Mouse (Mus musculus): ENCODE measurements around the gene Omt2b.
"Not testable (repeated sequence)": the region's sequence is repeated elsewhere in the genome, so short reads cannot be mapped to it uniquely, and the experiment has no call there.

The Omt2b gene

GRCm38 (mm10) chr9:78327289-78327688 is at the start of gene Omt2b:
TSS of gene Omt2b (plus strand) at chr9:78327589.
- not testable (repeated sequence) for DNase-seq (ENCODE audit: low spot score)

GRCm38 (mm10) chr9:78282002-78282711 is 45.2 kb upstream of the Omt2b start:
- DNase-seq (ENCODE audit: low spot score): not testable (repeated sequence)

- DNase-seq (ENCODE audit: low spot score): not testable (repeated sequence)
These were observed 38.3 kb upstream of the Omt2b start for GRCm38 (mm10) chr9:78289063-78289462.

GRCm38 (mm10) chr9:78289723-78290122 is 37.7 kb upstream of the Omt2b start, which contains the start of gene Gm10639:
TSS of gene Gm10639 (plus strand) at chr9:78289923.
- DNase-seq (ENCODE audit: low spot score): not testable (repeated sequence)

- not testable (repeated sequence) for DNase-seq (ENCODE audit: low spot score)
These were observed 34.9 kb upstream of the Omt2b start for GRCm38 (mm10) chr9:78292462-78292861.

- not testable (repeated sequence) for DNase-seq (ENCODE audit: low spot score)
These were observed 33.7 kb upstream of the Omt2b start for GRCm38 (mm10) chr9:78293683-78294082.

- not testable (repeated sequence) for DNase-seq (ENCODE audit: low spot score)
These were observed 32.6 kb upstream of the Omt2b start for GRCm38 (mm10) chr9:78294781-78295180.

- peak; percentile 17 for DNase-seq (ENCODE audit: low spot score)
These were observed 31.3 kb upstream of the Omt2b start for GRCm38 (mm10) chr9:78296089-78296488.

- DNase-seq (ENCODE audit: low spot score): no peak
These were observed 29.2 kb upstream of the Omt2b start for GRCm38 (mm10) chr9:78298232-78298631.

- not testable (repeated sequence) for DNase-seq (ENCODE audit: low spot score)
These were observed 28.2 kb upstream of the Omt2b start for GRCm38 (mm10) chr9:78299143-78299542.

GRCm38 (mm10) chr9:78308122-78308521 is 19.3 kb upstream of the Omt2b start:
- not testable (repeated sequence) for DNase-seq (ENCODE audit: low spot score)

GRCm38 (mm10) chr9:78314696-78315095 is 12.7 kb upstream of the Omt2b start, which contains the start of gene Omt2a:
TSS of gene Omt2a (minus strand) at chr9:78314796.
- DNase-seq (ENCODE audit: low spot score): no peak

- no peak for DNase-seq (ENCODE audit: low spot score)
These were observed 7.9 kb upstream of the Omt2b start for GRCm38 (mm10) chr9:78319499-78319898.

GRCm38 (mm10) chr9:78337050-78337449 is 9.7 kb downstream of the Omt2b start:
- DNase-seq (ENCODE audit: low spot score): not testable (repeated sequence)

GRCm38 (mm10) chr9:78340324-78340723 is 12.9 kb downstream of the Omt2b start:
- DNase-seq (ENCODE audit: low spot score): peak; percentile 9

- not testable (repeated sequence) for DNase-seq (ENCODE audit: low spot score)
These were observed 15.1 kb downstream of the Omt2b start for GRCm38 (mm10) chr9:78342494-78342893.

- DNase-seq (ENCODE audit: low spot score): not testable (repeated sequence)
These were observed 15.7 kb downstream of the Omt2b start for GRCm38 (mm10) chr9:78343055-78343454.

- not testable (repeated sequence) for DNase-seq (ENCODE audit: low spot score)
These were observed 17.8 kb downstream of the Omt2b start for GRCm38 (mm10) chr9:78345235-78345634.

- no peak for DNase-seq (ENCODE audit: low spot score)
These were observed 19.6 kb downstream of the Omt2b start for GRCm38 (mm10) chr9:78347004-78347403.

GRCm38 (mm10) chr9:78348206-78349004 is 21.0 kb downstream of the Omt2b start:
- DNase-seq (ENCODE audit: low spot score): not testable (repeated sequence)

- DNase-seq (ENCODE audit: low spot score): not testable (repeated sequence)
These were observed 21.8 kb downstream of the Omt2b start for GRCm38 (mm10) chr9:78349141-78349540.

GRCm38 (mm10) chr9:78350007-78350406 is 22.6 kb downstream of the Omt2b start:
- DNase-seq (ENCODE audit: low spot score): not testable (repeated sequence)

All from spleen, adult 12 weeks (tissue).